Mouse (Mus musculus) liver, embryonic 14.5 days (tissue): ENCODE measurements around the gene Tfb1m.

Experiments
- CTCF ChIP-seq: IDR thresholded peaks from 2 replicates; pipeline ENCODE4 v1.5.1; 2016; ENCODE audit warnings: antibody characterized with exemption, low read depth, control low read depth
- EP300 ChIP-seq: IDR thresholded peaks from 2 replicates; pipeline ENCODE4 v1.6.1; 2016; ENCODE audit warnings: antibody characterized with exemption, low read depth

GRCm38 (mm10) chr17:3531641-3532040, 25.9 kb downstream of the Tfb1m start:
- TF ChIP-seq EP300 (no peak), CTCF (no peak)
